Mouse (Mus musculus) cerebellum, postnatal 14 days (tissue): ENCODE measurements at regions not wholly inside any gene's neighbourhood (a gene's known extent, or its start where the extent isn't known, plus 50 kb on each side); places are given as distances from the start of the nearest gene placed in this dataset.
A peak's percentile ranks its signal among the peaks of the same experiment; 100 is the strongest.

ENCODE experiments used
- DNase-seq, 2 experiments: peaks; one replicate each; pipeline ENCODE4 v3.0.0; 2021; ENCODE audit warnings: mixed read lengths in 2 of 2

- peak; percentile 62 to 65 for DNase-seq
Measured at GRCm38 (mm10) chr9:47440128-47440527, 89.8 kb upstream of the Cadm1 start.

- DNase-seq, result no peak
Measured at GRCm38 (mm10) chr9:47441155-47441554, 88.8 kb upstream of the Cadm1 start.

GRCm38 (mm10) chr9:47444168-47444567 lies 85.8 kb upstream of the Cadm1 start:
- no peak for DNase-seq

GRCm38 (mm10) chr9:47444752-47445151 lies 85.2 kb upstream of the Cadm1 start:
- DNase-seq, result no peak

- no peak for DNase-seq
Measured at GRCm38 (mm10) chr9:47445332-47445731, 84.6 kb upstream of the Cadm1 start.

GRCm38 (mm10) chr9:47452752-47453151 lies 77.2 kb upstream of the Cadm1 start:
- DNase-seq, result no peak

- no peak for DNase-seq
Measured at GRCm38 (mm10) chr9:47458721-47459418, 71.1 kb upstream of the Cadm1 start.

GRCm38 (mm10) chr9:47459461-47460049 lies 70.4 kb upstream of the Cadm1 start:
- peak; percentile 21 to 37 for DNase-seq

GRCm38 (mm10) chr9:47460241-47460640 lies 69.7 kb upstream of the Cadm1 start:
- peak in 1 of 2 experiments; percentile 17 for DNase-seq

- DNase-seq, result no peak
Measured at GRCm38 (mm10) chr9:47461915-47462314, 68.1 kb upstream of the Cadm1 start.

- no peak for DNase-seq
Measured at GRCm38 (mm10) chr9:47466767-47467166, 63.2 kb upstream of the Cadm1 start.

GRCm38 (mm10) chr9:47467815-47468214 lies 62.2 kb upstream of the Cadm1 start:
- no peak for DNase-seq

- DNase-seq, result no peak
Measured at GRCm38 (mm10) chr9:47469576-47469975, 60.4 kb upstream of the Cadm1 start.

- peak; percentile 36 to 48 for DNase-seq
Measured at GRCm38 (mm10) chr9:47470741-47471140, 59.2 kb upstream of the Cadm1 start.

- peak; percentile 54 to 69 for DNase-seq
Measured at GRCm38 (mm10) chr9:47471767-47472420, 58.1 kb upstream of the Cadm1 start.

GRCm38 (mm10) chr9:47473776-47474365 lies 56.1 kb upstream of the Cadm1 start:
- no peak for DNase-seq

GRCm38 (mm10) chr9:47474776-47475175 lies 55.2 kb upstream of the Cadm1 start:
- DNase-seq, result no peak

GRCm38 (mm10) chr9:47477889-47478288 lies 52.1 kb upstream of the Cadm1 start:
- DNase-seq, result no peak
